Mouse (Mus musculus) neural tube, embryonic 13.5 days (tissue): ENCODE measurements around the gene Gdap2. TPM values are rescaled to one million over a fixed set of nuclear protein-coding genes. Genes with fewer than 3 reads are reported as not detected.

ENCODE experiments used
- polyA plus RNA-seq: library from polyadenylated mRNA; unstranded; fragments of >200 nt; fragmentation: Nextera tagmentation; extraction: Ambion mirVana; gene quantifications from 2 replicates; pipeline ENCODE4 v1.2.1, GENCODE M21; 2015

The Gdap2 gene
- polyA plus RNA-seq, 1 experiment from 2014 or later, result 39.8 TPM

Other genes with a start within 250 kb of the Gdap2 start
- gene Wdr3, start within 50 bp of the Gdap2 start, polyA plus RNA-seq, result 33.0 and 36.9 TPM in 2 replicates